Mouse (Mus musculus) liver, embryonic 14.5 days (tissue): ENCODE data around the gene Parm1.

Experiments used
- CTCF ChIP-seq: IDR thresholded peaks from 2 replicates; pipeline ENCODE4 v1.5.1; 2016; ENCODE audit warnings: antibody characterized with exemption, low read depth, control low read depth
- EP300 ChIP-seq: IDR thresholded peaks from 2 replicates; pipeline ENCODE4 v1.6.1; 2016; ENCODE audit warnings: antibody characterized with exemption, low read depth

DNA sequence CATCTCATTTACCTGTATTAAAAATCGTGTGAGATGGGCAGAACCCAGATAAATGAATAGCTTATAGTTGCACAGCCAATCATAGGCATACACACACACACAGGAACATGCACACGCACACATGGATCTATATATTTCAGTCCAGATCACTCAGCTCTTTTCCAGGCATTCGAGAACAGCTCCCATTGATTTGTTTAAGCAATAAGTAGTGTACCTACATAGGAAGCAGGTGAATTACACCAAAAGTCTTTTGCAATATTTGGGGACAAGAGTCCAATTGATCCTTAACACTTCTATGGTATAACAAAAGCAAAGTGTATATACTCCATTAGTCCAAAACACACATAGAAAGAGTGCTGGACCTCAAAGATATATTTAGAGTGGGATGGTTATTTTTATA is 94.2 kb downstream of the Parm1 start:
- TF ChIP-seq CTCF (no peak), EP300 (no peak)
